20 mouse cellular contexts compared by ENCODE assay signal in genomic region chr17:4611711-4612110, GRCm38 (mm10).
DNase-seq lines count a peak whose midpoint lies in the region; ATAC-seq and TF ChIP-seq lines count a peak whose summit lies in the region.
"Had no signal": no experiment of that assay in that cellular context is flagged by ENCODE, and none has a peak within 500 bp of the region (broad histone marks: within the 10 kb centered on the region; RNA-seq: fewer than 3 reads in every experiment).

No protein-coding gene starts in this region.

- no peak for TF ChIP-seq RAD21 in CH12.LX (IDR thresholded peaks at IDR 0.05; ENCODE audit: low read depth, low read length)

- no peak overlapping the region for H3K27ac ChIP-seq in kidney, embryonic 16.5 days (ENCODE audit: low read length)
- H3K27ac ChIP-seq in CH12.LX (ENCODE audit: insufficient read depth, low read depth) = no peak overlapping the region
- peak overlapping the region; percentile 78 for H3K27ac ChIP-seq in brown adipose tissue, adult 24 weeks (replicated peaks; ENCODE audit: low read depth, low read length)
- H3K27ac ChIP-seq in kidney, adult 2 months (ENCODE audit: insufficient read depth, low read depth, low read length) = no peak overlapping the region
- H3K27ac ChIP-seq: embryonic facial prominence, embryonic 13.5 days; forebrain, embryonic 12.5 days; hindbrain, embryonic 10.5 days; hindbrain, embryonic 14.5 days; intestine, embryonic 15.5 days had no signal

- H3K36me3 ChIP-seq in kidney, embryonic 16.5 days (ENCODE audit: insufficient read depth, low read length) = no peaks in the 10 kb centered on the region
- H3K36me3 ChIP-seq in CH12.LX (replicated peaks in 1 of 2; ENCODE audit: control insufficient read depth in 1 of 2, insufficient read depth in 1 of 2, low read length in 1 of 2) = no peaks in the 10 kb centered on the region
- no peaks in the 10 kb centered on the region for H3K36me3 ChIP-seq in kidney, adult 2 months (ENCODE audit: control insufficient read depth, insufficient read depth, low read length)
- H3K36me3 ChIP-seq: embryonic facial prominence, embryonic 13.5 days; forebrain, embryonic 12.5 days; G1E; heart, embryonic 12.5 days; hindbrain, embryonic 10.5 days; intestine, embryonic 15.5 days had no signal

- H3K9ac ChIP-seq in kidney, embryonic 16.5 days (replicated peaks; ENCODE audit: low read length) = no peak overlapping the region
- H3K9ac ChIP-seq in CH12.LX (ENCODE audit: insufficient read depth, low read depth) = no peak overlapping the region
- H3K9ac ChIP-seq: embryonic facial prominence, embryonic 13.5 days; forebrain, embryonic 12.5 days; forebrain, postnatal 0 days; heart, embryonic 12.5 days; hindbrain, embryonic 14.5 days; intestine, embryonic 15.5 days had no signal

- no peaks in the 10 kb centered on the region for H3K27me3 ChIP-seq in kidney, embryonic 16.5 days (ENCODE audit: insufficient read depth, low read length)
- no peaks in the 10 kb centered on the region for H3K27me3 ChIP-seq in CH12.LX (replicated peaks)
- H3K27me3 ChIP-seq in kidney, adult 2 months (replicated peaks; ENCODE audit: control insufficient read depth, insufficient read depth, low read length) = no peaks in the 10 kb centered on the region; the same call in 1 of the 2 replicates
- H3K27me3 ChIP-seq: embryonic facial prominence, embryonic 13.5 days; forebrain, embryonic 12.5 days; heart, embryonic 12.5 days; intestine, embryonic 15.5 days had no signal

- peak; percentile 83 for DNase-seq in heart, adult 11 months
- no peak for DNase-seq in heart, postnatal 14 days
- DNase-seq in kidney, adult 9 months = peak; percentile 9
- no peak for DNase-seq in CH12.LX (ENCODE audit: extremely low read depth)
- no peak for DNase-seq in kidney, adult 2 months
- DNase-seq: cerebellum, adult 18-20 months; cerebellum, adult 9-11 months; cerebellum, postnatal 36 days; forebrain, postnatal 0 days; gastrocnemius, postnatal 14 days; kidney, adult 18-20 months had no signal

- in situ Hi-C loops in CH12.LX (cut with MboI; ENCODE audit: low pct_ligation_motif_present, low pct_unique_long_range_greater_than_20kb, low sequenced_read_pairs) = no loop called here

- 85% methylated on average over 2 of the region's 2 CpGs for WGBS in kidney, embryonic 16.5 days
- 64% methylated on average over 2 of the region's 2 CpGs for WGBS in kidney, adult 2 months

- no peak for TF ChIP-seq CTCF in CH12.LX (conservative IDR thresholded peaks at IDR 0.05 in 1 of 2, IDR thresholded peaks at IDR 0.05 in 1 of 2; ENCODE audit: low read depth in 2 of 2, low read length in 2 of 2)
- TF ChIP-seq CTCF in kidney, adult 2 months (conservative IDR thresholded peaks at IDR 0.05; ENCODE audit: insufficient read depth, insufficient read length, low read depth, low read length) = no peak

- no peak for TF ChIP-seq POLR2A in CH12.LX (IDR thresholded peaks at IDR 0.05; ENCODE audit: low read depth, low read length)
- no peak for TF ChIP-seq POLR2A in kidney, adult 2 months (IDR thresholded peaks at IDR 0.05; ENCODE audit: low read depth, low read length)

- no peaks in the 10 kb centered on the region for H3K4me1 ChIP-seq in kidney, embryonic 16.5 days (ENCODE audit: insufficient read depth, low read length)
- H3K4me1 ChIP-seq in CH12.LX (ENCODE audit: control insufficient read depth in 1 of 2, insufficient read depth in 2 of 2) = no peaks in the 10 kb centered on the region
- H3K4me1 ChIP-seq in brown adipose tissue, adult 24 weeks (ENCODE audit: control insufficient read depth, insufficient read depth, insufficient read length, low read length) = no peaks in the 10 kb centered on the region; the same call in 1 of the 2 replicates
- no peaks in the 10 kb centered on the region for H3K4me1 ChIP-seq in kidney, adult 2 months (ENCODE audit: control insufficient read depth, insufficient read depth, low read length)
- H3K4me1 ChIP-seq: embryonic facial prominence, embryonic 13.5 days; forebrain, embryonic 12.5 days; heart, embryonic 12.5 days; intestine, embryonic 15.5 days had no signal

- no peaks in the 10 kb centered on the region for H3K79me2 ChIP-seq in CH12.LX (replicated peaks; ENCODE audit: control insufficient read depth, extremely low read depth, insufficient read depth, poor library complexity, severe bottlenecking)

- TF ChIP-seq EP300 in CH12.LX (IDR thresholded peaks at IDR 0.05; ENCODE audit: low read length) = no peak

- ATAC-seq in kidney, embryonic 16.5 days (ENCODE audit: low FRiP score, low TSS enrichment) = no peak
- ATAC-seq: forebrain, postnatal 0 days; intestine, embryonic 15.5 days had no signal

- no peaks in the 10 kb centered on the region for H3K9me3 ChIP-seq in kidney, embryonic 16.5 days (ENCODE audit: low read length)
- H3K9me3 ChIP-seq in CH12.LX (replicated peaks; ENCODE audit: low read length) = no peaks in the 10 kb centered on the region
- H3K9me3 ChIP-seq: heart, embryonic 12.5 days; intestine, embryonic 15.5 days had no signal

- H3K4me3 ChIP-seq in kidney, embryonic 16.5 days (ENCODE audit: low read length) = no peak overlapping the region
- H3K4me3 ChIP-seq in CH12.LX (replicated peaks in 1 of 3; ENCODE audit: low read depth in 2 of 3, low read length in 2 of 3, poor library complexity in 1 of 3) = no peak overlapping the region
- H3K4me3 ChIP-seq in brown adipose tissue, adult 24 weeks (ENCODE audit: insufficient read depth, low read depth, low read length) = no peak overlapping the region
- no peak overlapping the region for H3K4me3 ChIP-seq in kidney, adult 2 months (ENCODE audit: insufficient read depth, low read depth, low read length)
- H3K4me3 ChIP-seq: embryonic facial prominence, embryonic 13.5 days; forebrain, embryonic 12.5 days; heart, embryonic 12.5 days; hindbrain, embryonic 10.5 days; intestine, embryonic 15.5 days had no signal

- H3K4me2 ChIP-seq in kidney, embryonic 16.5 days (replicated peaks; ENCODE audit: low read depth, low read length) = no peak overlapping the region
- H3K4me2 ChIP-seq in CH12.LX (ENCODE audit: insufficient read depth, low read depth, poor library complexity, severe bottlenecking) = 0 out of 2 replicates have a peak overlapping the region, but pooled peaks have one; percentile 4
- H3K4me2 ChIP-seq: embryonic facial prominence, embryonic 13.5 days; forebrain, embryonic 12.5 days; heart, embryonic 12.5 days; hindbrain, embryonic 14.5 days; intestine, embryonic 15.5 days had no signal

- dilution Hi-C loops in CH12.LX (cut with MboI; ENCODE audit: extremely low pct_ligation_motif_present, extremely low pct_unique_long_range_greater_than_20kb, low sequenced_read_pairs) = no loop called here

- intact Hi-C loops in heart, postnatal 14 days (cut with DNase I) = no loop called here

TF ChIP-seq in CH12.LX, 34 proteins besides CTCF, POLR2A, EP300 and RAD21:
- TF ChIP-seq NELFE (IDR thresholded peaks at IDR 0.05; ENCODE audit: low read depth, low read length) (no peak), TCF12 (IDR thresholded peaks at IDR 0.05; ENCODE audit: low read depth, low read length) (no peak), ELF1 (IDR thresholded peaks at IDR 0.05; ENCODE audit: low read depth, low read length) (no peak), PAX5 (IDR thresholded peaks at IDR 0.05; ENCODE audit: low read length) (no peak), NRF1 (IDR thresholded peaks at IDR 0.05; ENCODE audit: low read depth, low read length) (no peak), JUND (conservative IDR thresholded peaks at IDR 0.05; ENCODE audit: low read depth, low read length) (no peak), IRF4 (IDR thresholded peaks at IDR 0.05; ENCODE audit: low read depth, low read length) (no peak), SIN3A (IDR thresholded peaks at IDR 0.05; ENCODE audit: low read length) (no peak), MEF2A (IDR thresholded peaks at IDR 0.05; ENCODE audit: borderline replicate concordance, low read depth, low read length) (no peak), MAZ (IDR thresholded peaks at IDR 0.05; ENCODE audit: low read depth, low read length) (no peak), CHD1 (IDR thresholded peaks at IDR 0.05; ENCODE audit: low read depth, low read length) (no peak), ZMIZ1 (IDR thresholded peaks at IDR 0.05; ENCODE audit: low read depth, low read length) (no peak)
TF ChIP-seq in CH12.LX: peak in this region for 0.

Comparison
In these comparisons a context has a peak if more than half of its experiments do, and no peak if none do; other contexts are left out.
1. DNase-seq: peak in heart, adult 11 months (single experiment) and kidney, adult 9 months (single experiment); none in heart, postnatal 14 days (0 of 2), CH12.LX (single experiment) and kidney, adult 2 months (single experiment).